Mouse (Mus musculus): Measurements from ENCODE around the gene Otol1.

Gene Otol1

DNA sequence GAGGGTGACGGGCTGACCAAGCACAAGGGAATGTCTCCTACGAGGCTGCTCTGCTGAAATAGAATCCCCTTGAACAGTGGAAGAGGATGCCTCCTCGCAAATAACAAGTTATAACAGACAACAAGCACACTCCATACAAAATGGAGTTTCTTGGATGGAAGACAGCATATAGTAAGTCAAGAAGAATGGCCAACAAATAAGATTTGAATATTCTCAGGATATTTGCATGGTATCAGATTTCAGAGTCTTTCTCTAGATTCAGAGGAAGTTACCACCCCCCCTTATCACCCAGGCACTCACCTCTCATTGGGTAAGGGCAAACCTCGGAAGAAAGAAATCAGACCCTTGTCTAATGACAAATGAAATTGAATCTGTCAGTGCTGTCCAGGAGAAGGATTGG, at the start of gene Otol1:
Gene Otol1, plus strand, starts transcription at position 301 of the 400 bp plus-strand sequence.
- no peak for DNase-seq

DNA sequence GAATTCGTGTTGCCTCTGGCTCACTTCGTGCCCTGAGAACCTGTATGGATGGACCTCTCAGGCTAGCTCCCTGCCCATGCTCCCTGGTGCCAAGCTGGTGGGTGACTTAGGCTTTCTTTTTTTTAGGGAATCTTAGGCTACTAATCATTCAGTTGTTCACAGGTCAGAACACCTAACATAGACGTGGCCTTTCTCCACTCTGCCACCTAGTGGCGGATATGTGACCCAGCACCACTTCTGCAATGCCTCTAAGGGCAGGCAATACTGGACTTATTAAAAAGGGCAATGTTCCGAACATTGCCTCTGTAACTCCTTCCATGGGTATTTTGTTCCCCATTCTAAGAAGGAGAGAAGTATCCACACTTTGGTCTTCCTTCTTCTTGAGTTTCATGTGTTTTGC, 45.2 kb upstream of the Otol1 start:
- peak; percentile 30 to 31 for DNase-seq

DNA sequence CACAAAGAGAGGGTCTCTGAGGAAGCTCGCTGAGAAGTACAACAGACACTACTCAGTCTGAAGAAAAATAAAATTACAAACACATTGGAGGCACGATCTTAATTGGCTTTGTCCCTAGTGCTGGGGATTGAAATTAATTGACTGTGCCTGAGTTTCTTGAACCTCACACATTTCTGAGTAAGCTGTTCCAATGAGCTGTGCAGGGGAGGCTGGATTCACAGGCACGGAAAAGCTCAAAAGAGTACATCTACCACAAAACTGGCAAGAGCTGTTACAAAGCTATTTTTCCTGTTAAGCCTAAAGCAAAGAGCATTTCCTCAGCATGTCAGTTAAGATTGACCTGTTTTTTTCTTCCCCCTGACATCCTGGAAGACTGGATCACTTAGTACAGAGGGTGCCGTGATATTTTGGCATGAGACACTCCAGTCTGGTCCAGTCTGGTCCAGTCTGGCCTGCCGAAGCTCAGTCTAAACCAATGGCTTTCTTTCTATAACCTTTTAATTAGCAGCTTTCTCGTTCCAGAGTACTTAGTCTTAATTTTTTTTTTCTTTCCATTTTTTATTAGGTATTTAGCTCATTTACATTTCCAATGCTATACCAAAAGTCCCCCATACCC, 35.8 kb upstream of the Otol1 start:
- DNase-seq: no peak

DNA sequence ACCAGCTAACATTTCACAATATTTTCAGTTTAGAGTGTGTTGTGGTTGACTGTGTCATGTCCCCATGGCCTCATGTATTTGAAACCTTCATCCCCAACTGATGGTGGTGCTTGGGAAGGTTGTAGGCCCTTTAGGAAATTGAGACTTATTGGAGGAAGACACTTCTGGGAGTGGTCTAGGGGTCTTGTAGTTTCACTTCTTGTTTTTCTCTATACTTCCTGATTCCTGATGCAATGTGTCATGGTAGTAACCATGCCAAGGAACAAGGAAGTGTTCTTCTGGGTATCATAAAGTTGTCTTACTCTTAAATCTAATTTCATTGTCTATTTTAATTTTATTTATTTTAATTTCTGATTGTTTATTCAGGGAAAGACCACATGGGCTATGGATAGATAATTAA, 29.3 kb upstream of the Otol1 start:
- DNase-seq: no peak

DNA sequence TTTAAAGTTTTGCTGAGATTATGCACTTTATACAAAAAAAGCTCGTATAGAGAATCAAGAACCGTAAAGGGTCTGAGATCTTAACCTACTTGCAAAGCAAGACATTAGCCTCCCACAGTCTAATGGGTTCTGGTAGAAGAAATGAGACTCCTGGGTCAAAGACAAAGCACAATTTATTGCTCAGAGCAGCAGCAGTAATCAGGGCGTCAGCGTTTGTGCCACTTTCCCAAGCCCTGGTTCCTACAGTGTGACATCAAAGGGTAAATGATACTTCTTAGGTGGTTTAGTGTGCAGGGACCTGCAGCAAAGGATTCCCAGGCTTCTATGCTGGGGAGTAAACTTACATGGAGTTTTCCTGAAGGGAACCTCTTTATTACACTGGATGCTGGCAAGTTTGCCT, 13.6 kb upstream of the Otol1 start:
- no peak for DNase-seq

DNA sequence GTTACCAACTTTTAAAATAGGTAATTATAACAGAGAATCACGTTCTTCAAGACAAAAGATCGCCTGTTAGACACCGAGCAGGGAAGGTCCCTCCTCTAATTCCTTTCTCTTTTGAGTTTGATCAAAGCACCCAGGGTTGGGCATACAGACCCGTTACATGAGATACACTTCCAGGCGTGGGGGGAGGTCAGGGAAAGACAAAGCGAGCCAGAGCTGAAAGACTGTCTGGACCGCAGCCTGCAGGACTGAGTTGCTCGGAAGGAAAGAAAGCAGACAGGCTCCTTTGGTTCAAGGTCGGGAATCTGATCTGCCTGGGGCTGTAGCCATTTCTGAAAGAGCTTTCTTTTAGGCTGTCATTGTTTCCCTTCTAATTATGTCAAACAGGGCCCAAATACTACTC, 5.9 kb upstream of the Otol1 start:
- no peak for DNase-seq

DNA sequence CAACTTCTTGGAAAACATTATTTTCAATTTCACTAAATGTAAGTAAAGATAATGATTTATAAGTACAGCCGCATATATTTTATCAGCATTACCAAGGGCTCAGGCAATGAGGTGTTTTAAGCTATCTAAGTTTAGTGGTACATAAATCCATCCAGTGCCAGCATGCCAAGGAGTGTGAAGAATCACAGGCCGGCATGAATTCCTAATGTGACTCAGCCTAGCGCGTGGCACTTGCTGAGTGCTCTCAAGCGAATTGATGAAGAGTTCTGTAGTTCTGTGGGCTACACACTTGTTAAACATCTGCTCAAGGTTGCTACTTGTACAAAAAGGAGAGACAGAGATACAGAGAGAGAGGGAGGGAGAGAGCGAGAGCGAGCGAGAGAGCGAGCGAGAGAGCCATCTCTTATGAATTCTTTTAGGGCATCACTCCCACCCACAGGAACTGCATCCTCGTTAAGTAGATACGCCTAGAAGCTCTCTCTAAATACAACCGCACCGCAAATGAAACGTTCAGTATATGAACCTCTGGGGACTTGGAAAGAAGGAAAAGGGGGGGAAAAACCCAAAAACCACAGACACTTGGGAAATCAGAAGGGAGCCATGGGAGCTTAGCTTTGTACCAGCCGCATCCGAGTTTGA, 4.2 kb upstream of the Otol1 start:
- DNase-seq: no peak

DNA sequence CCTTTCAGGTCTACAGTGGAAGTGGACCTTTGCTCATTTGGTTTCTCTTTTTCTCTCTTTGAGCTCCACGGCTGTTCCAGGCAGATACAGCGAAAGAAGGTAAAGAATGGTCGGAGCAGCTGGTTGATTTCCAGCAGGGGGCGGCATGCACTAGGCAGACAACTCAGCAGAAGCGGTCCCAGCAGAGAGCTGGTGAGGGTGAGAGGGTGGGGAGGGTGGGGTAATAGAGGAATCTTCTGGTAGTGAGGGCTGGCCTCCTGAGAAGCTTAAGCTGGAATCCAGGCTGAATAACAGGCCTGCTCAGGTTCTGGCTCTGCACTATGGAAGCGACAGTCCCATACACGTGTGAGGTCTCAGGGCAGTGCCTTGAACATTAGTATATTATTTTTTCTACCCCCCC, 3.5 kb upstream of the Otol1 start:
- DNase-seq: peak in 1 of 2 experiments; percentile 4

DNA sequence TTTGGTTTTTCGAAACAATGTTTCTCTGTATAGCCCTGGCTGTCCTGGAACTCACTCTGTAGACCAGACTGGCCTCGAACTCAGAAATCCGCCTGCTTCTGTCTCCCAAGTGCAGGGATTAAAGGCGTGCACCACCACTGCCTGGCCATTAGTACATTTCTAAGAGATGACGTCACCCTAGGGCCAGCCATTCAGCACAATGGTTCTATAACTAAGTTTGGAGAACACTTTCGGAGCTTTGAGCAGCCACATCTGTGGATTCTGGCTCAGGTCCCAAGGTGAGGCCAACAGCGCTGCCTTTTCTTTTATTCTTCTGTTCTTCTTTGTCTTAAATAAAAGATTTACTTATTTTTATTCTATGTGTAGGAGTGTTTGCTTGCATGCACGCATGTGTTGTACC, 3.0 kb upstream of the Otol1 start:
- no peak for DNase-seq

DNA sequence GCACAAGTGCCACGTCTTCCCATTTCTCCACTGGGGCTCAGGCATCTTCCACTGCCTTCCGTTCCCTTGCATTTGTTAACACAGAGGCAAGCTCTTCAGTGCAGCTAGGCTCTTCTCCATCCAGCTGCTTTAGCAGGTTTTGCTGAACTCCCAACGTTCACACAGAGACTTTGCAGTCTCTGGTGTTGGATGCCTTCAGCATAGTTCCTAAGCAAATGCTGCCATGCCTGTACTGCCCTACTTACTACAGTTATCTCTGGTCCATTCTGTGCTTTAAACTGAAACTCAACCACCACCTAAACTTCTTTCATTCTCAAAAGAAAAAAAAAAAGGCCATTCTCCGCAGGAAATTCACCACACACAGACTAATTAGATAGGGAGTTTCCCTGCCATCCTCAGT, 5.2 kb downstream of the Otol1 start:
- DNase-seq: no peak

DNA sequence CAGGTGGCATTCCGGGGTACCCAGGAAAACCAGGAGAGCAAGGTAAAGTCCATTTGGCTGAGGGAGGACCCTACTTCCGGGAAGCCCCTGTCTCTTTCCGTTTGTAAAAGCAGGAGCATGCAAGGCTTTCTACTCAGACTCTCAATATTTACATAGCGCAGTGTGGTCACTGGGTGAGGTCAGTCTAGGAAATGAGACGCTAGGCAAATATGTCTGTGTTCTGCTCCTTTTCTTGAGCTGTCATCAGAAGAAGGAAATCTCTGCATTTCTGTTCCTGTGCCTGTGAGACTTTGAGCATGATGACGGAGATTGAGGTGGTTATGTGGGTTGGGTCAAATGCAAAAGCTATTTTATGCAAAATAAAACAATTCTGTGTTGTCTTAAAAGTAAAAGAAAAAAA, 19.2 kb downstream of the Otol1 start:
- no peak for DNase-seq

DNA sequence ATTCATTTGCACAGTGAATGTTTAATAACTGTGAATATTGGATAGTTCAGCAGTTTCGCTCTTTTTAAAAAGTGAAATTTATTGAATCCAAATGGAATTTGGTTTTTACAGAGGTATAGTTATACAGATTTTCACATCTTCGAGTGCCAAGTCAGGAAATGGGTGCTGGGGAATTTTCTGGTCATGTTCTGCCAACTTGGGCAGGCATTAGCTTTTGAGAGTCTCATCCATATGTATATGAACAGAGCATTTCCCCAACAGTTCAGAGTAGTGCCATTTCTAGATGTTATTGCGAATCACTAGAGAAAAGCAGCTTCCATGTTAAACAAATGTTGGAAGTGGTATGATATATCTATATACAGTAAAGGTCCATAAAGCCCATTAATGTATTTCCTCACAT, 21.8 kb downstream of the Otol1 start:
- no peak for DNase-seq

DNA sequence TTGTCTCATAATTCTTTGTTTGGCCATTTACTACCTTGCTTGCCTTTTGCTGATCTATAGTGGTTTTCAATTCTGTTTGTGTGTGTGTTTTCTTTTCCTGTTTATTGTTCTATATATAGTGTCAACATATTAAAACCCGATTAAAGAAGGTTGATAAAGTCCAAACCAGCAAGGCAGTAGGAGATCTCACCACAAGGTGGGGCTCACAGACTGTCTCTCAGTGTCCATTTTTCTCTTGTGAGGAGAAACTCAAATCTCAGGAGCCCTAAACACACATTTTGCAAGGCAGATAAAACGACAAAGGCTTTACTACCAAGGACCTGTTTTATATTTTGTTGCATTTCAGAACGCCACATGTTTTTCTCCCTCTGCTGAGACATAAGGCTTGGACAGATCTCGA, 28.2 kb downstream of the Otol1 start:
- DNase-seq: peak; percentile 11 to 21

Measured in cerebellum, adult 18-20 months (tissue).